Mouse (Mus musculus): ENCODE measurements at regions not wholly inside any gene's neighbourhood (a gene's known extent, or its start where the extent isn't known, plus 50 kb on each side); places are given as distances from the start of the nearest gene placed in this dataset.
"Not testable (repeated sequence)": the region's sequence is repeated elsewhere in the genome, so short reads cannot be mapped to it uniquely, and the experiment has no call there.

GRCm38 (mm10) chr10:33027055-33027454 is 53.3 kb upstream of the Trdn start:
- DNase-seq (ENCODE audit: low spot score in 2 of 2), result no peak

- no peak for DNase-seq (ENCODE audit: low spot score in 2 of 2)
Observed at GRCm38 (mm10) chr10:33022254-33022653, 58.1 kb upstream of the Trdn start.

GRCm38 (mm10) chr10:32984727-32985587 is 94.7 kb upstream of the Nkain2 start:
- DNase-seq (ENCODE audit: low spot score in 2 of 2), result peak in 1 of 2 experiments; percentile 20

- DNase-seq (ENCODE audit: low spot score in 2 of 2), result not testable (repeated sequence)
Observed at GRCm38 (mm10) chr10:32958286-32959043, 68.2 kb upstream of the Nkain2 start.

- not testable (repeated sequence) for DNase-seq (ENCODE audit: low spot score in 2 of 2)
Observed at GRCm38 (mm10) chr10:32957476-32957875, 67.2 kb upstream of the Nkain2 start.

- DNase-seq (ENCODE audit: low spot score in 2 of 2), result not testable (repeated sequence)
Observed at GRCm38 (mm10) chr10:32953771-32954170, 63.5 kb upstream of the Nkain2 start.

- DNase-seq (ENCODE audit: low spot score in 2 of 2), result no peak
Observed at GRCm38 (mm10) chr10:32952494-32952893, 62.2 kb upstream of the Nkain2 start.

GRCm38 (mm10) chr10:32943026-32943425 is 52.8 kb upstream of the Nkain2 start:
- no peak for DNase-seq (ENCODE audit: low spot score in 2 of 2)
